Mouse (Mus musculus): Measurements from ENCODE around the gene Slc6a13.
"Not testable (repeated sequence)": the region's sequence is repeated elsewhere in the genome, so short reads cannot be mapped to it uniquely, and the experiment has no call there.

The Slc6a13 gene

DNA sequence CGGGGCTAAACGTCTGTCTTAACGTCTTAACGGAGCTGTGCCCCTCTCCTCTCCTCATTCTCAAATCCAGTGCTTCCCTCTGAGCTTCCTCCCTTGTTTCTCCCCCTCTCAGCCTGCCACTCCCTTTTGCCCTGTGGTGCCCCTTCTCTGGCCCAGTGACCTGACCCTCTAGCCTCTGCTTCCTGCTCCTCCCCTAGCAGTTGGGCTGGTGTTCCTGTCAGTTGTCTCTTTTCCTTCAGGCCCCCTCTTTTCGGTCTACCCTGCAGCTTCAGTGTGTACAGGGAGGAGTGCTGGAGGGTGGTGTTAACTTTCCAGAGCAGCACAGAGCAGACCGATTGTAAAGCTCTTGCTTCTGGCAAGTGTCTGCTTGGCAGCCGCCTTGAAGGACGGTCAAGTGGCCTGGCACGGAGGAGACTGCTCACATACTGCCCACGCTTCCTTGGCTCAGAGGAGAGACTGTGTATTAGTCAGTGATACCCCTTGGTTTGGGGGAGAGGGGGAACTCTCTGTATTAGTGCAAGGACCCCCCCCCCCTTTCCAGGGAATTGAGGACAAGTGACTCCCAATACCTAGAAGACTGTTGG lies 26.6 kb downstream of the Slc6a13 start:
- DNase-seq (ENCODE audit: extremely low read depth, low read depth): no peak

DNA sequence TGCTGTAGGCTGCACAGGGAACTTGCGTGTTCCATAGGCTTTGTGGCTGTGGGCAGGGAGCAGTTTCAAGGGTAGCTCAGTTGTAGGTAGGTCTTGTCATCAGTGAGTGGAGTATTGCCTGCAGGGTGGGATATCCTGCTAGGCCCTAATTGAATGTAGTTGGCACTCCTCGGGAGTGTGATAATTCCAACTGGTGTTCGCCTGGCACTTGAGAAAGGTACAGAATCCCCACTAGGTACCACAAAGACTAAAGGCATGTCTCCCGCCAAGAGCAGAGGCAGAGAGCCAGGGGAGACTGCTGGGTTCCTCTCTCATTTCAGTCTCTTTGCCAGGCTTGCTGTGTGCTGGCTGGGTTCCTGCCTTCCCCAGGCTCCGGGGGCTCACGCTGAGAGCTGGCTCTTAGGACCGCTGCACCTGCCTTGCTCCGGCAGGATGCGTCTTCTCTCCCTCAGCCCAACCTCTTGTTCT lies 28.4 kb downstream of the Slc6a13 start:
- DNase-seq (ENCODE audit: extremely low read depth, low read depth): no peak

DNA sequence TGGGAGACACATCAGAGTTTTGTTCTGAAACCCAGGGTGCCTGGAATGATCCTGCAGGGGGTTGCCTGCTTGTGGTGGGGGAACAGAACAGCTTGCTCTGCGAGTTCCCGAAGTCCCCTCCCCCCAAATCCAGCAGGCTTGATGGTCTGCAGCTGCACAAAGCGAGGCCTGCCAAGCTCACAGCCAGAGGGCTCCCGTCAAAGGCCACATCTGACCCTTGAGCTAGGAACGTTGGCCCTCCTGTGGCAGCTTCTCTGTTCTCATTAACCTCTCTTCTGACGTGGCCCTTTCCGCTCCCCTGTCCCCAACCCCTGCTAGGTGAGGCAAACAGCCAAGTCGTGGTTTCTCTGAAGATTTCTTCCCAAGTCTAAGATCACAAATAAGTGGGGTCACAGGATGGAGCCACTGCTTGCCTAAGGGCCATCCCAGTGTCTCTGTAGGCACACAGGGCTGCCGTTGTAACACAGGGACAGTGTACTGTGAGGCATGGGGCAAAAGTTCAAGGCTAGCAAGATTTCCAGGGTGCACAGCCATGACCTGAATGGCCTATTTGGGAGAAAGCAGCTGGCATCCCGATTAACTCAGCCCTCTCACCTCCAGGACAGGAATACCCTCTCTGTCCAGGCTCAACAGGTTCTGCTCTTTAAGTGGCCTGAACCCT lies 30.0 kb downstream of the Slc6a13 start:
- no peak for DNase-seq (ENCODE audit: extremely low read depth, low read depth)

DNA sequence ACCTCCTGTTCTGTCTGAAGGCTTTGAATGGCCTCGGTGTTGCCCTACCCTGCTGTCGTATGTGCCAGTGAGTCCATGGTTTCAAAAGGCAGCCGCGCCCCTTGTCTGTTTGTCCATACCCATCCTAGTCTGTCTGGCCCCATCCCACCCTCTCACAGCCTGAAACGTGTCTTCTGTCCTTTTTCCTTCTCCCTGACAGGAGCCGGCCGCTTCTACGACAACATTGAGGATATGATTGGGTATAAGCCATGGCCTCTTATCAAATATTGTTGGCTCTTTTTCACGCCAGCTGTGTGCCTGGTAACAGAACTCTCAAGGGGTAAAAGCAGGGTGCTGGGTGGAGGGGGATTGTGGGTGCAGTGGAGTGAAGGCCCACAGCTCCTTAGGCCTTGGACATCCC lies 35.8 kb downstream of the Slc6a13 start:
- no peak for DNase-seq (ENCODE audit: extremely low read depth, low read depth)

DNA sequence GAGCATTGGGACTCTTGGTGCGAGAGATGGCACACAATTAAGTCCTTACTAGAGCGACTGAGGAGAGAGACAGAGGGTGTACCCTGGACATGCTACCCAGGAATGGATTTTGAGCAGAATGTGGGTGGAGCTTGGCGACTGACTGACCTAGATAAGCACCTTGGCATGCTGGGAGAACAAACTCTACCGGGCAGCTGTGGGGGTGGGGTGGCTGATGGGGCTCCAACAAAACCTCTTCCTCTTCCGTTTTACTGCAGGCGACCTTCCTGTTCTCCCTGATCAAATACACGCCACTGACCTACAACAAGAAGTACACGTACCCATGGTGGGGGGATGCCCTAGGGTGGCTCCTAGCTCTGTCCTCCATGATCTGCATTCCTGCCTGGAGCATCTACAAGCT lies 36.5 kb downstream of the Slc6a13 start:
- peak; percentile 68 for DNase-seq (ENCODE audit: extremely low read depth, low read depth)

DNA sequence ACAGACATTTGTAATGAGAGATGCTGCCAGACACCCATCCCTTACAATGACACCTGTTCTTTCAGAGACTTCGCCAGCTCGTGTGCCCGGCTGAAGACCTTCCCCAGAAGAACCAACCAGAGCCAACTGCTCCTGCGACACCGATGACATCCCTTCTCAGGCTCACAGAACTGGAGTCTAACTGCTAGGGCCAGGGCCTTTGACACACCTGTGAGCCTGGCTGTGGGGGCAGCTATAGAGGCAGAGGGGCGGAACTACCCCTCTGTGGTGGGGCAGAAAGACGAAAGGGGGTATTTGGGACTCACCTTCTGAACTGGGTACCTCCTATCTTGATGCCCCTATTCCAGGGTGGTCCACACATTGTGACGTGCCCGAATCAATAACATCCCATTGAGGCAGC lies 37.2 kb downstream of the Slc6a13 start:
- no peak for DNase-seq (ENCODE audit: extremely low read depth, low read depth)

DNA sequence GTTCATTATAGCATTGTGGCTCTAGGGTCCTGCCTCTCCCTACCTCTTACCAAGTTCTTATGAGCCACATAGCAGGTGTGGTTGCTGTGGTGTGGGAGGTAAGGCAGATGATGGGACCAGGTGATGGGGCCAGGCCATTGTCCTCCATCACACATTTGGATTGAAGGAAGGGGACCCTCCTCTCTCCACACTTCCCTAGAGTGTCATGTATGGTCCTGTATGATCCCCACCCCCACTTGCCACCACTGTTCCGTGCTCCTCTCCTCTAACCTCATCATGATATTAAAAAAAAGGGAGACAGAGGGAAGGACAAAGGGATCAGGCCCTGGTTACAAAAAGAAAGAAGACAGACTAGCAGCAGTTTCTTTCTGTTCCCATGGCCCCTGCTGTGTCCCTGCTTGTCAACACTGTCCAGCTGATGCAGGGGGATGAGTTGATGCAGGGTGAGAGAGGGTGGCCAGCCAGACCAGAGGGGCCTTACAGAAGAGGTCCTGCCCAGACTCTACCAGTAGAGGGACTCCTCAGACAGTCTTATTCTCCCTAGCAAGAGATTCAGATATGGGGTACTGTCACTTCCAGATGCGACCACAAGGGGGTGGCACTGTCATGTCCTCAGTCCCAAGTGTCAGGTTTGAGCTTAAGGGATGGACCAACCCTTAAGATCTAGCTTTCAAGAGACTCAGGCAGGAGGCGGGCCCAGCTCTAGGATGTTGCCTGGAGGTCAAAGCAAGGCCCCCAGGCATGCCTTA lies 37.9 kb downstream of the Slc6a13 start:
- peak; percentile 73 for DNase-seq (ENCODE audit: extremely low read depth, low read depth)

DNA sequence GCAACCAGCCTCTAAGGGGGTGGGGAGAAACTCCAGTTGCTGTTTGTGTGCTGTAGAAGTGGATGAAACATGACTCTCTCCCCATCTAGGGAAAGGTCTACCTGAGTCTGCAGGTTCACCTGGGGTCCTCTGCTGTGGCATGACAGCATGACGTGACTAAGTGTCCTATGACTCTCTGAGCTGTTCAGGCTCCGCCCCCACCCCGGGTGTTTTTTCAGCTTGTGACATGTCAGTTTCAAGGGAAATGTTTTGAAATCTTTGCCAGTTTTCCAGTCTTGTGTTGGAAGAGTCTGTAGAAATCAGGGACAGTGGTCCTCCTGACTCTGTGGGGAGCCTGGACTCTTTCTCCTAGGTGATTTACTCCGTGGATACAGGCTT lies 38.5 kb downstream of the Slc6a13 start:
- DNase-seq (ENCODE audit: extremely low read depth, low read depth): no peak

DNA sequence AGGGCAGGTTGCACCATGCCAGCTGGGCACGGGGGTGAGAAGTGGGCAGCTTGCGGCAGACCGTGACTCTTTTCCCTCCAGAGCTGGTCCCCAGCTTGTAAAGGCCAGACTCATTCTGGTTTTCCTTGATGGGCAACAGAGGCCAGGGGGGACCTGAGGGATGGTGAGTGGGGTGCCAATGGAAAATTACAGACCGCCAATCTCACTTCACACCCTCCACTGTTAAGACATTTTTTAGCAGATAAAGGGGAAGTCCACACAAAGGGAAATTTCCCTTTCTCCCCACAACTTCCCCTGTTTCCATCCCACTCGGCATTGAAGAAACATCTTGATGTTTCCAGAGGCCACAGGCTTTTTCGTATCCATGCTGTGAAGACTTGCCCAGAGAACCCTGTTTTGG lies 41.6 kb downstream of the Slc6a13 start:
- DNase-seq (ENCODE audit: extremely low read depth, low read depth): peak; percentile 10

DNA sequence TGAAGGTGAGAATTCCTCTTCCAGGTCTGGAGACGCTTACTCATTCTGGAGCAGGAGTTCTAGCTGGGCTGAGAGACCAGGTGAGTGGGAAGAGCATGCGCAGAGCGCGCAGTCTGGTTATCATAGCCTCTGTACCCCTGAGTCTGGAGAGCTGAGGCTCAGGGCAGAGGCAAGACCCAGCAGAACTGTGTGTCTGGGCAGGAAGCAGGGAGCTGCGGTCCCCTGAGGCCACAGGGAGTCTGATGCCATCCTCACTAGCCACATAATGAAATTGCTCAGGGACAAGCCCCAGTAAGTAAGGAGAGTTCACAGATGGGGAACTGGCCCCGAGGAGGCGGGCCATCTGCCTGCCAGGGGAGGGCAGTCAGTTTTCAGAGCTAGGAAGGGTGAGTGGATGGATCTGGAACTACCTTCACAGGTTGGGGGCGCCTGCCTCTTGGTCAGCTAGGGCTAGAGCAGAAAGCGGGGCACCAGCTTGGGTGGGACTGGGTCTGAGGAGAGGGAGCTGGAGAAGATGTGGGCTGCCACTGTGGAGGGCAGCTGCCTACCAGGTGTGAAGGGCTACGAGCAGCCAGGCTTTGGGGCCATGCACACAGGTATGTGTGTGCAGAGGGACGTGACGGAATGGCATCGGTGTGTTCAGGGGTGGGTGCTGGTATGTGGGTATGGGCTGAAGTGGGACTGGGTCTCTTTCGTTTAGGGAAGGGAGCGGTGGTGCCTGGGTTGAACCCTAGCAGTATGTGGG lies 43.2 kb downstream of the Slc6a13 start, which contains the start of gene Slc6a12:
TSS of gene Slc6a12 (plus strand) at position 51 of the 745 bp plus-strand sequence.
- no peak for DNase-seq (ENCODE audit: extremely low read depth, low read depth)

DNA sequence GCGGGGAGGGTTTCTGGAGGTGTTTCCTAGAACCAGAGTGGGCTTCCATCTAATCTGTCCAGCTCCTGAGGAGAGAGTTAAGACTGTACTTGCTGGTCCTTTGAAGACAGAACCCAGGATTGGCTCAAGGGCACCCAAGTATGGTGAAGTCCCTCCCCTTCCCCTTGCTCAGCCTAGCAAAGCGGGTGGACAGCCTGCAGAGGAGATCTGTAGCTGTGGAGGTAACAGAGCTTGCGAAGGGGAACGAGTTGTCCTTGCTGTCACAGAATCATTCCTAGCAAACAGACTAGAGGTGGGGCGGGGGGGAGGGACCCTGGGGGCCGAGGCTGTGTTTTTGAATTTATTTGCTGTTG lies 43.7 kb downstream of the Slc6a13 start:
- no peak for DNase-seq (ENCODE audit: extremely low read depth, low read depth)

DNA sequence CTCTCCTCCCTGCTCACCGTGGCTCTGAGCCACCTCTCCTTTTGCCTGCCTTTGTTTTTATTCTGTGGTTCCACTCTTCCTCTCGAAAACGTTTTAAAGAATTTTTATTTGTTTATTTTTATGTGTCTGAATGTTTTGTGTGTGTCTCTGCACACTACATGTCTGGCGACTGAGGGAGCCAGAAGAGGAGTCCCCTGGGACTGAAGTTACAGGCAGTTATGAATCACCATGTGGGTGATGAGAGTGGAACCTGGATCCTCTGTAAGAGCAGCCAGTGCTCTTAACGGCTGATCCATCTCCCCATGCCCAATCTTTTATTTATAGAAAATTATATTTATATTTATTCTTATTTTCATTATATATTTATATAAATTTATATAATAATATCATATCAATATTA lies 44.3 kb downstream of the Slc6a13 start:
- no peak for DNase-seq (ENCODE audit: extremely low read depth, low read depth)

DNA sequence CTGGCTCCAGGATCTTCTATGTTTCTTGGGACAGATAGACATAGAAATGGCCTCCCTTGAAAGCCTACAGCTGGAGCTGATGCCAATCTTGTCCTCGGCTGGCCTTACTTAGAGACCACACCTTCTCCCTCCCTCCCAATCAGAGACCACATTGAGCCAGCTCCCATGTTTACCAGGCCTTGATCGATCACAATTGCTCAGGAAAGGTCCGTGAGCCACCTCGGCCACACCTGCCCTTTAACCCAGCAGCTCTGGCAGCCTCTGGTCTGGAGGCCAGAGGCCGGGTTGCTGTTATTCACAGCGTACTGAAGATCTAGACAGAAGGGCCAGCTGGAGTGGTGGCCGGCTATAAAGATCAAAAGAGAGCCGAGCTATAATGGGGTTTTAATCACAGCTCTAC lies 46.4 kb downstream of the Slc6a13 start:
- no peak for DNase-seq (ENCODE audit: extremely low read depth, low read depth)

DNA sequence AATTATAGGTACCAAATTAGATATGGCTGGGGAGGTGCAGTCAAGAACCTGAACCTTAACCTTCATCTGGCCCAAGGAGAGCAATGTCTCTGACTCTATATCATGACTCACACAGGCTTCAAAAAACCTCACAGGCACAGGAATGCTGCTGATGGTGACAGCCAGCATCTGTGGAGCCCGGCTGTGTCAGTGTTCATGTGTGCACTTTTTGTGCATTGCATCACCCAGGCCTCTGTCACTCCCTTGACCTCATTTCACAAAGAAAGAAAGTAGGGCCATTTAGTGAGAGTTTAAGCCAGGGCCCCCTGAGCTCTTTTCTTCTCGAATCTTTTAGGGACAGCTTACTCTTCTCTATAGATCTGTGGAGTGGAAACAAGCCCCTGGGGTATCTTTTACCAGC lies 52.2 kb downstream of the Slc6a13 start:
- DNase-seq (ENCODE audit: extremely low read depth, low read depth): no peak

DNA sequence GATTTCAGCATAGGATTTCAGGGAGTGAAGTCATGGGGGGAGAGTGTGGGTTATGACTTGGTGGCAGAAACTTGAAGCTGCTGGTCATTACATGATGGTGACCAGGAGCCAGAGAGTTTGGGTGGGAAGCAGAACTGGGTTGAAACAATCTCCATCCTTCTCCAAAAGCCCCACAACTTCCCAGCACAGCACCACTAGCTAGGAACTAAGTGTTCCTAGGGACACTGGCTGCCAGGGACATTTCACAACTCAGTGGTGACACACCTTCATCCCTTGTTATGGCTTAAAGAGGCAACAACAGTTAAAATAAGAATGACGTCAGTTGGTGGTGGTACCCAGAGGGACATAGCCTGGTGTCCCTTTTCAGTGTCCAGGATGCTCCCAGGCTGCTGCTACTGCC lies 56.0 kb downstream of the Slc6a13 start:
- DNase-seq (ENCODE audit: extremely low read depth, low read depth): no peak

DNA sequence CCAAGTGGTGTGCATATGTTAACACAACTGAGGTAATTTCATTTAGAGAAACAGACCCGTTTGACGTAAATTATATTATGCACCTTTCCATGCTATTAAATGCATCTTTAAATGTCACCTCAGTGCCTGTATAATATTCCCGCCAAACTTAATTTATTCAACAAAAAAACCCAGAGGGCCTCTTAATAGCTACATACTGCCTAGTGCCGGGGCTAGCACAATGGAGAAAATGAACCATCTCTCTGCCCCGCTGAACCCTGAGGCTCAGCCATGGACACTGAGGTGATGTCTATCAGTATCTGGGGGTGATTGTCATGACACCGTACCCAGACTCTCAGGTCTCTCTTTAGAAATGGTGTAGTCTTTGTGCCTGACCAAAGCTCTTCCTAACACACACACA lies 57.2 kb downstream of the Slc6a13 start:
- no peak for DNase-seq (ENCODE audit: extremely low read depth, low read depth)

DNA sequence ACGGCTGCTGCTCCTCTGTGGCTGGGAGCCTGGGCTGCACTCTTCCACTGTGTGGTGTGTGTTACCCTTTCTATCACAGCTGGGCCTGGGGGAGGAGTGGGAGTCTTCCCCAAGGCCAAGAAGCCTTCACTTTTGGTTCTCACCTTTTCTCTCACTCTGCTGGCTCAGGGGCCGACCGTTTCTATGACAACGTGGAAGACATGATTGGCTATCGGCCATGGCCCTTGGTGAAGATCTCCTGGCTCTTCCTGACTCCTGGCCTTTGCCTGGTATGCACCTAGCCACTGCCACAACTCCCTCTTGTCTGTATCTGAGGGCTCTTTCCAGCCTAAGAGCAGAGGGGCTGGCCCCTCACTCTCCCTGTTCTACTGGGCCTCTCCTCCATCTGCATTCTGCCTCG lies 63.0 kb downstream of the Slc6a13 start:
- no peak for DNase-seq (ENCODE audit: extremely low read depth, low read depth)

DNA sequence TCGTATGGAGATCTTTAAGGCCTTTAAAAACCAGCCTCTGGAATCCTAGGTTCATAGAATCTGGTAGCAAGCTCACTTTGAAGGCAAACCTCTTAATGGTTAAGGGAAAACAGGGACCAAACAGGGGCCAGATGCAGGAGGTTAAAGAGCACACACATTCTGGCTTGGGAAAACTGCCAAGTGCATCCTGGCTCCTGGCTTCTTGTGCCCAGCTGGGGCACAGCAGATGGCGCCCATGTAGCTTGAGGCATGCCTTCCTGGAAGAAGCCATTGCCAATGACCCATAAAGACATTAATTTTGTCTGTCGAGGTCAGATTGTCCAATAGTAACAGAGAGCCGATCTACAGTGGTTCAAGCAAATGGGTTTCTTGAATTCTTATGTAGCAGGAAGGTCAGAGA lies 63.9 kb downstream of the Slc6a13 start:
- DNase-seq (ENCODE audit: extremely low read depth, low read depth): no peak

DNA sequence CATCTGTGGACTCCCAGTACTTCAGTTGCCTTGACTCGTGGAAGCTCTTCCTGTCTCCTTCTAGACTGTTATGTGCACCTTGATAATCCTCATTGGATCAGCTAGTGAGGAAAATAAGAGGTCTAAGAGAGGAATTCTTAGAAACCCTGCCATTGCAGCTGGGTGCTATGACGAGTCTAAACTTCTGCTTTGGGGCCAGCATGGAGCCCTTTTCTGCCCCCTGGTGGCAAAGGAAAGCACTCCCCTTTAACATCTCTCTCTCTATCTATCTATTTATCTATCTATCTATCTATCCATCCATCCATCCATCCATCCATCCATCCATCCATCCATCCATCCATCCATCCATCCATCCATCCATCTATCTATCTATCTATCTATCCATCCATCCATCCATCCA lies 66.5 kb downstream of the Slc6a13 start:
- DNase-seq (ENCODE audit: extremely low read depth, low read depth): not testable (repeated sequence)

DNA sequence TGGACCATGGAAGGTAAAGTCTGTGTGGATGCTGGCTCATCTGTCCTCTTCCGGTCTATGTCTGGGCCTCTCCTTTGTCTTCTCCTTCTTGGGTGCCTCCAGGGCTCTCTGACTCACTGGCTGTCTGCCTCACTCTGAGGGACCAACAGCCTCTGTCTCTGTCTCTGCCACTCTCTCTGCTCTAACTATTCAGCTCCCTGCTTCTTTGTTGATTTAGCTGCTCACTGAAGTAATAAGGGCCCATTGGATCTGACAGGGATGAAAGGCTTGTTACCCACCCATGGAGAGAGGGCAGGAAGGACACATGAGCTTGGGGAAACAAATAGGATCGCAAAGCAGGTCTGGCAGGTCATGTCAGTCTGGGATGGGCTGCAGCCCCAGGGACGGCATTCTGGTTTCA lies 67.1 kb downstream of the Slc6a13 start:
- no peak for DNase-seq (ENCODE audit: extremely low read depth, low read depth)

DNA sequence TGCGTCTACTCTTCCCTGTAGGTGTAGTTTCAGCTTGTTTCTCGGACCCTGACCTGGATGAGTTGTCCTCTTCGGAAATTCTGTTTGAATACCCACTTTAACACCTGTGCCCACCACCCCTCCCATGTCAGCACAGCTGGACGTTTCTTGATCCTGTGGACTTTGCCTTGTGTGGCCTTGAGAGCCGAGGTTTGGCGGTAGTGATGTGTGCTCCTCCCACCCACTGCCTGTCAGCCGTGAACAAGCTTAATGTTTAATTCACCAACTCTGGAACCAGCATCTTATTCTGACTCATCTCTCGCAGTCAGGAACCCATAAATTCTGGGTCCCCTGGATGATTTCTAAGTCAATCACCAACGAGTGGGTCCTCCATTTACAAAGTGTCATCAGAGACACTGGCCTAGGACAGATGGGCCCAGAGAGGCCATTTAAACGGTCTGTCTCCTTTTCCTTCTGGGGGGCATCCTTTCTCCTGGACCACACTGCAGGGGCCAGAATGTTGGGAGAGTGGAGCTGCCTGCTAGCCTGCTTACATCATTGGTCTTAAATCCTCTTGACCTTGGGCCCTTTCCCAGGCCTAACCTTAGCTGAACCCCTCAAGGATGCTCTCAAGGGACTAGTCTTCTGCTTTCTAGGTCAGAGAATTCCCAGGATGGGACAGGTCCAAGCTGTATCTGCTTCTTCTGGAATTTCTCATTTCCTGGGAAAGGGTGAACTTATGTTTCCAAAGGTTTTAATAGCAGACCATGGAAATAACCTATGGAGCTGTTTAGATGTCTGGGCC lies 71.4 kb downstream of the Slc6a13 start:
- no peak for DNase-seq (ENCODE audit: extremely low read depth, low read depth)
